Mouse (Mus musculus): ENCODE data around the gene Secisbp2l. TPM values are rescaled to one million over a fixed set of nuclear protein-coding genes. Genes with fewer than 3 reads are reported as not detected.

The Secisbp2l gene
- polyA plus RNA-seq, 1 experiment, result 17.2 TPM

DNA sequence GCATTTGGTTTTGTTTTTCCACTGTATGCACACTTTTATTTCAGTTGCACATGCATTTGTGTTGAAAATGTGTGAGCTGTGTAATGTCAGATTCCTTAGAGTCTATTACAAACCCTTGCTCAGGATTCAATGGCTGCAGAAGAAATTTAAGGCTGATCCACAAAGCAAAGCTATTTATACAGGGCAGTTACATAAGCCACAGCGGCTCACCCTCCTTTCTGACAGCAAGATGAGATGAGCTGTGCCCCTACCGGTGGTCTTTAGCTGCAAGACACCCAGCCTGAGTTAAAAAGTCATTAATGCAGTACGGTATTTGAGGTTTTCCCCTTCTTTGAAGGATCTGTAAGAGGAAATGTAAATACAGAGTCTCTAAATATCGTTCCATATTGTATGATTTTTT is 1.2 kb upstream of the Secisbp2l start:
- DNase-seq (ENCODE audit: low read depth), result no peak

DNA sequence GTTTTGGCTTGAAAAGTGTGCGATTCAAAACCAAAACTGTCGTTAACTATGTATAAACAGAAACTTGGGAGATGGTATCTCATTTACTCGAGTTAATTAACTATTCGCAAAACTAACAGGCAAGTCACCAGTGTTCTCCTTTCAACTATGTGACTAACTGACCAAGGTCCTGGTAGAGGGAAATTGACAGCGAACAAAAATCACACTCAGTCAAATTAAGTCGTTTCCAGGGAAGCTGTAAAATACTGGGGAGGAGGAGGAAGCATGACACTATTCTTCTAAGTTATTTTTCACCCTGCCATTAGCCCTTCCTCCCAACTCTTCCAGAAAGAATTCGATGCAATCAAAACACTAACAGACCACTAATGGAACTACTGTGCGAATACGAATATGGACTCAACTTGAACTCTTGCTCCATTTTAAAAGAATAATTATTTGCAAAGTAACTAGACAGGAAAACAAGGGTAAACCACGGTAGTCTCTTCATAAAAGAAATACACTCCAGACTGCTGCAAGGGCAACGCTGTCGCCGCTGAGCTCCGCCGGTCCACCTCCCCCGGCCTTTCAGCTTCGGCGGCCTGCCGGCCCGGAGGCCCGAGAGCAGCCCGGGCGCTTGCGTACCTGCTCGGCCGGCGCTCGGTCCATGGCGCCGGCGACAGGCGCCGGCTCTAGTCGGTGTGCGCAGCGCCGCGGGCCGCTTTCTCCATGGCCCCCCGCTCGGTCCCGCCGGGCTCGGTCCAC is 522 bp downstream of the Secisbp2l start:
- no peak for DNase-seq (ENCODE audit: low read depth)

DNA sequence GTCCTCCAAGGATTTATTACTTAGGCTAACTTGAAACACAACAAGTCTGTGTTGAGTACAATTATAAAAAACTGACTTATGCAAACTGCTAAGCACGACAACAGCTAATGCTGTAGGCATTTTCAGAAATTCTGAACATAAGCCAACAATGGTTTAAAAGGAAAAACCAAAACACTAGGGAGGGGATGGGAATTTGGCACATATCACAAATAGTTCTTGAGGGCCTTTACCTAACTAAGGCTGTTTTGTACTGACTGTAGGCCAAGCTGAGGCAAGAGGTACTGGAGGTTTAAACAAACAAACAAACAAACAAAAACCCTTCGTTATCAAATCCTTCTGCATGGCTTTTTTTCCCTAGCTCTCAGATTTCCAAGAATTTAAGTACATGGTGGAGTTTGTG is 1.7 kb downstream of the Secisbp2l start:
- no peak for DNase-seq (ENCODE audit: low read depth)

DNA sequence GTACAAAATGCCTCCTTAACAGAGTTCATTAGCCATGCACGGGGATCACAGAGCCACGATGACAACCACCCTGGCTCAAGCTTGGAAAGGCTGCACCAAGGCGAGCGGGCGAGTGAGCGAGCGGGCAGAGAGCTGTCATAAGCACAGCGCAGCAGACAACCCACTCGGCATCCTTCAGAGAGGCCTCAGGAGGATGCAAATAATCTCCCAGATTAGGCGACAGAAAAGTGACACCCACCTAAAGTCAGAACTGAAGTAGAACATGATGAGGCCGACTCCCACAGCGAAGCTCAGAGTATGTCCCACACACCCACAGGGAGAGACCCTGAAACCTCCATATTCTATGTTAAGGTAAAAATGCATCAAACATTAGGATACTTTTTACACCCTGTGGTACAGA is 4.3 kb downstream of the Secisbp2l start:
- DNase-seq (ENCODE audit: low read depth), result no peak

DNA sequence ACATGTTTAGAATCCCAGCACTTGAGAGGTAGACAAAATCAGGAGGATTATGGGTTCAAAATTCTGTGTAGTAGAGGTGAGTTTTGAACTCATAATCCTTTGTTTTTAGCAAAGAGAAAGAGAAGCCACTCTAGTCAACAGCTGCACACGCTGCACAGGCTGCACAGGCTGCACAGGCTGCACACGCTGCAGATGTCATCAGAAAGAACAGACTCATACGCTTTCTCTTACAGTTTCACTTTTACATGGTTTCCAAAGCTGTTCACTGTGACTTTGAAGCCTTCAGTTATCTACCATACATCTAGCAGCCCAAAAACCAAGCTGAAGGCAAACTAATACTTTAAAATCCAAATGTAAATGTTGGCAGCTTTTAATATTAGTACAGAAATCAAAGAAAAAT is 5.7 kb downstream of the Secisbp2l start:
- no peak for DNase-seq (ENCODE audit: low read depth)

DNA sequence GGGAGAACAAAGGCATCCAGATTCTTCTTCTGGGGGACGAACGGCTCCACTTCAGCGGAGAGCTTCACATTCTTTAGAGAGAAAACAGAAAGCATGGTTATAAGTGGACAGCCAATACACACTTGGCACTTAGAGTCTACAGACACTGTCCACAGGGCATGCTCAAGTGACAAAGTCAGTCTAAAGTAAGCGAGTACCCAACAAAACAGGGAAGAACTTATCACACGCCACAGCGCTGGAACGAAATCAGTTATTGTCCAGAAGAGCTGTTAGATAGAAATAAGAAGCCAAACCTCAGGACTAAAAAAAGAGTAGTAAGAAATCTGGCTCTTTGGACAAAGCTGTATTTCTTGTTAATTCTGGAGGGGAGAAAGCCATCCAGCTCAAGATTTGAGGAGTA is 7.0 kb downstream of the Secisbp2l start:
- DNase-seq (ENCODE audit: low read depth), result no peak

DNA sequence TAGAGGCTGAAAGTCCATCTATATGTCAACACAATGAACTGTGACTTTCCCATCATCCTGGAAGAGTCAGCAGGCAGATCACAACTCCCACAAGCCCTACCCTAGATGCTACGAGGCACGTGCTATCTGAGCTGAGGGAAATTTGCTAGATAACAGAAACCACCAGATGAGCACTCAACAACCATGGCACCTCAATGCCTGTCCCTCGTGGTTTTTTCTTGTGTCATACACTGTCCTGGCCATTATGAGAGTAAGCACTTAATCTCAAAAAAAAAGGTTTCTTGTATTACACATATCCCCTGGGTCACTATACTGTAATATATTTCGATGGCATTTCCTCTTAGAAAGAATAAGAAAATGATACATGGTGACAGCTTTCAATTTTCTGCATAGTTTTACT is 7.8 kb downstream of the Secisbp2l start:
- no peak for DNase-seq (ENCODE audit: low read depth)

DNA sequence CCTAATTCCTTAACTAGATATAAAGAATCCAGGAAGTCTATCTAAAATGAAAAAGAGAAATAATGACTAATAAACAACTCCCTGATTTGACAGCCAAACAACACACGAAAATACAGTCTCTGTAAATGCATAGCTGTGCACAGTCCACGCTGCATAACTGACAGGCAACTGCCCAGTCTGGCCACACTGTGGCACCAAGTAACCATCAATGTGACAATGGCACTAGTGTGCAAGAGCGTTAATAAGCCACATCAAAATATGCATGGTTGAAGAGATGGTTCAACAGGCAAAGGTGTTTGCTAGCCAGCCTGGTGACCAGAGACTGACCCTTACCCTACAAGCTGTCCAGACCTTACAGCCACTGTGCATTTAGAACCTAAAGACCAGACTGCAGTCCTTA is 17.6 kb downstream of the Secisbp2l start:
- DNase-seq (ENCODE audit: low read depth), result no peak

DNA sequence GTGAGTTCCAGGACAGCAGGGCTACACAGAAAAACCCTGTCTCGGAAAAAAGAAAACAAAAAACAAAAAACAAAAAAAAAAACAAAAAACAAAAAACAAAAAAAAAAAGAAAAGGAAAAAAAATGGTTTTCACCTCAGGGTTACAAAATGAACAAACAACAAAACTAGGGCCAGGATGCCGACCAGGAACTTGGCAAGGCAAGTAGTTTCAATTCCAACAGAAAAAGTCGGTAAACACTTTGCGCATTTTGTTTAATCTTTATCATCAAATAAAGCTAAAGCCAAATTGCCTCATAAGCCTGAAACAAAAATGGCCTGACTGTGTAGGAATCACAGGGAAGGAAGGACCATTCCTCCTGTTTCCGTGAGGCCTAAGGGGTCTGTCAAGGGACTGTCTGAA is 18.1 kb downstream of the Secisbp2l start:
- no peak for DNase-seq (ENCODE audit: low read depth)

DNA sequence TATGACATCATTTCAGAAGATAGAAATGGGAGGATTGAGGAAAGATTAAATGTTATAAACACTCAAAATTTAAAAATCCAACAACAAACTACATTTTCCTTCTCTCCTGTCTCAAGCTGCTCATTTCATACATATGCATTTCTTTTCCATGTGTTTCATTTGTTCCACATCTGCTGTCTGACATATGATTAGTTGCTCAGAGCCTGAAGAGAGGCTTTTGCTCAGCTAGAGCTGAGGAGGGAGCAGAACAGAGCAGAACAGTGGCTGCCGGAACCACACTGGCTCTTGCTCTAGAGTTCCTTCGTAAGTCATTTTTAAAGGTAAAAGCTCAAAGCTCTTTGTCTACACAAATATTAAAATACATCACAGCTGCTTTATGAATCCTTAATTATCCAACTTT is 33.3 kb downstream of the Secisbp2l start:
- DNase-seq (ENCODE audit: low read depth), result no peak

DNA sequence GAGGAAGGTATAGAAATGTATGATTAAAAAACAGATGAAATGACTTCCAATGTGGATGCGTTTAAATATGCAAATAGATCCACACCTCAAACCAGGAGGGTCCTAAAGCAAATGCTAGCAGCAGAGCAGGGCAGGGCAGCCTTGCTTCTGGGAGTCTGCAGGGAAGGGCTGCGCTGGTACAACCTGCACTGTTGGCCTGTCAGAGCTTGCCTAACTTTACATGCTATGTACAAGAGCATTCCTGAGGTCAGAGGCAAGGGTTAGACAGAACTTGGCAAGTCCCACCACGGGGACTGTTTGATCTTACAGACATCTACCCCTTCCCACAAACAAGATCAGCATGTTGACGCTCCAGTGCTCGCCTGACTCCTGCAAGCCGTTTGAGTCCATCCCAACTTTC is 43.3 kb downstream of the Secisbp2l start:
- DNase-seq (ENCODE audit: low read depth), result no peak

DNA sequence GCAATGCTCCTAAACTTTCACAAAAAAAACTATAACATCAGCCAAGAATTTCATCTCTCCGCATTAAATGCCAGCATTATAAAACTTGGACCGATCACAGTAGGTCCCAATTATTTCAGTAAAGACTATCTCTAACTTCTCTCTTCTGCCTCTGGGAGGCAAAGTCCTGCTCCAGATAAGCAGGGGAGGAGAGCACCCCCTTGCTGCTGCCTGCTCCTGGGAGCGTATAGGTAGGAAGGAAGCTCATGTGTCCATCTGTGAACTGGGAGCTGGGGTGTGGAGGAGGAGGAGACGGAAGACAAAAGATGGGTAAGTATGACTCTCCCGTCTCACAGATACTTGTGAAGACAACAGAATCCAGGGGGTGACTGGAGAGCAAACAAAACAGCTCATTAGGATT is 44.0 kb downstream of the Secisbp2l start:
- no peak for DNase-seq (ENCODE audit: low read depth)

DNA sequence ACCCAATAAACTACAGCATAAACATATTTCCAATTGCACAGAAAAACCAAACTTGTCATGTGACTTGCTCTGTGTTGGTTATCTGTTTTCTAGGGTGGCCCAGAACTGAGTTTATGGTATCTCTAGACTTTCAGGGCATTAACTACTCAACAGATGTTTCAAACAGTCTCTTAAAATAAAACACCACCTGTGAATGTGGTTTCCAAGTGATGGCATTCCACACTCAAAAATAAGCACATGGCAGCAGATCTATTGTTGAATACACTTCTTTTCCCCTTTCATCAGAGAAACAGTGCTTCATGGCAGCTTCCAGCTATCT is 46.7 kb downstream of the Secisbp2l start:
- no peak for DNase-seq (ENCODE audit: low read depth)

DNA sequence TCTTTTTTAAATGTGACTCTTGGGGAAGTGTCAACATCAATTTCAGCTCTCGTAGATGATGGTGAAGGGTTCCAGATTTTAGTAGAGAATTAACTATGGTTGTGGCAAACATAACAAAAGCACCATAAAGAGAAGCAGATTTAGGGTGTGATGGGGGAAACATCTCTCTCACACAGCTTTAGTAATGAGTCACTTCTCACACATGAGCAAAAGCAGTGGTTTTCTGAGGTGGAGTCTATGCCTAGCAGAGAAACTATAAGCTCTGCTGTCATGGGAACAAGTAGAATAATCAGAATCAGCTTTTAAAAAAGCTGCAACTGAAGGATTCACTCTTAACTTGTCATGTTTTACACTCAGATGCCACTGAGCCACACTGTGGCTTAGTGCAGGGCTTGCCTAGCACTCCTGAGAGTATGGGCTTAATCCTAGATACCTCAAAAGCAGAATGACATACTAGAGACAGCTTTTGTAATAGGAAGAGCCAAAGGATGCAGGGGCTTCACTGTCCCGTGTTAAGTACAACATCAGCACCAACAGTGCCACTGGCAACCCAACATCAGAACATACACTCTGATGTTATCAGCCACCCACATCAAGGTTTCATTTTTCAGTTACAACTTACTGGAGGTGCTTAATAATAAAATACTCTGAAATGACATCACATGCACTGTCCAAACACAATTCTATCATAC is 47.2 kb downstream of the Secisbp2l start:
- DNase-seq (ENCODE audit: low read depth), result no peak

DNA sequence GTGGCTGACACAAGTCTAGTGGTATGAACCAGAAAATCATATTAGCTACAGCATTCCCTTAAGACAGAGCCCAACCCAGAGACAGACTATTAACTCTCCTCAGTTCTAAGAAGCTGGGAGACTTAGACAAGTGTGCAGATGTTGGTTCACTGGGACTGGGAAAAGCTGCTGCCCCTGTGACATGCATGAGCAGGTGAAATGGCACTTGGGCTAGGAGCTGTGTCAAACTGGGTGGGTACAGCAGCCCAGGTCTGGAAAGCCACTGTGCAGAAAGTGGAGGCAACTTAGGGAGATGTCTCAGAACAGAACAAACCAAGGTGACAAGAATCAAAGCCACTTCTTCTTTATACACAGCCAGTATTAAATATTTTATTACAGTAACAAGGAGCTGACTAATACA is 47.9 kb downstream of the Secisbp2l start:
- DNase-seq (ENCODE audit: low read depth), result no peak

DNA sequence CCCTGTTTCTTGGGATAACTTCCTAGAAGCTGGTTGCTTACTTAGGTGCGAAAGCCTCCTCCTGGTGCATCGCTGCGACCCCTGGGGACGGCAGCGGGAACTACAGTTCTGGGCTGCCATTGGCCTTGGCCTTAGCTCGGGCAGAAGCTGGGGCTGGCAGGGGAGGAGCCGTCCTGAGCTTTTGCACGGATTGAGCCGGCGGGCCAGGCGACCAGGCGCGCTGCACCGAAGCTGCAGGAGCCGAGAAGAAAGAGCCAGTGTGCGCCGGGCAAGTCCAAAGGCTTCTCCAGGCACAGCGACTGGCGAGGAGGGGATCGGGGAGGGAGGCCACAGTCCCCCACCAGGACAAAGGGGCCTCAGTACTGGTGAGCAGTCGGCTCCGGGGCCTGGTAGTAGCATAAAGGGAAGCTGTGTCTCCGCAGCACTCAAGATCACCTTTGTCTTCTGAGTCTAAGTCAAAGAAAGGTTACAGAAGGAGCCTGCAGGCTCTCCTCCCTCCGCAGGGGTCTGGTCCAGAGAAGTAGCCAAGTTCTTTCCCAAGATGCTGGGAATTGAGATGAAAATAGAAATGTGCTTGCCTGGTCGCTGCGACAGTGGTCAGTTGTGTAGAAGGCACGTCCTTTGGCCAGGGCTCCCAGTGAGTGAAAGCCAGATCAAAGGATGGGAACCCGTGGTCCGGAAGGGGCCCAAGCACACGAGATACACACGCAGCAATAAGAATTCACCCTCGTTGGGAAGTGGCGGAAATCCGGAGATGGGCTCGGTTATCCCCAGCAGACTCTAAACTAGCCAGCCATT is 50.7 kb downstream of the Secisbp2l start:
- no peak for DNase-seq (ENCODE audit: low read depth)

DNA sequence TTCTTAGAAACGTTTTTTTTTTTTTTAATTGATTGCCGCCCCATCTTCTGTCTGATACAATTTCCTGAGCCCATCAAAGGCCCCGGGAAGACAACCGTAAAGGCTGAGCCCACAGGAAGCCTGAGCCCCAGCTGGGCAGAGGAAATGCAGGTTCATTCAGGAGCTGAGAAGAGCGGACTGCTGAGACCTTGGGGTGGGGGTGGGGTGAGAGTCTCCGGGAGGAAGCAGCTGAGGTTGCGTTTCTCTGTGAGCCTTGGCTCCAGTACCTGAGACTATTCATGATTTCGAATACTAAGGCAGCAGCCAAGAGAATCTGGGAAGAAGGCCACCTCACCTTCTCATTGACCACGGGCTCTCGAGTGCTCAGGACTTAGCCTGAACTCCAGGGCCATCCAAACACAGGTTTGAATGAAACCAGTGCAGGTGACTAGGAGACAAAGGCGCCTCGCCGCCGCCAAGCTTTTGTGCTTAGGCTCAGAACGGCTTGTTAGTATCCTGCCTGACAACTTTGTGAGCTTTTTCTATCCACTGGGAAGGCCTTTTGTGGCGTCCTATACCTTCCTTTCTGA is 58.0 kb downstream of the Secisbp2l start:
- DNase-seq (ENCODE audit: low read depth), result no peak

DNA sequence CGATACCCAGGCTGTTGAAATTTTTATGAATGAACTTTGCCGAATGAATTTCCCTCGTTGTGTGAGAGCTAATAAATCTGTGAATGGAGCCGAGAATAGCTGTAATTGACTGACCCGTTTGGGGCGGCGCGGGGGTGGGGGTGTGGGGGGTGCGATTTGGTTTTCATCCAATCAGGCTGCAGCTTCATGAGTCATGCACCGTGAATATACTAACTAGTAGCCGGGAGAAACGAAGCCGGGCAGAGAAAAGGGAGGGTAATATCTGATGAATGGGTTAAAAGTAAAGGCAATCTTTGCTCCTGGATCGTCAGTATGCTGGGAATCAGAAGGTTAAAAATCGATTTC is 58.6 kb downstream of the Secisbp2l start, which contains the start of gene Shc4:
Gene Shc4, minus strand, starts transcription at position 63 of the 345 bp plus-strand sequence.
- DNase-seq (ENCODE audit: low read depth), result no peak

DNA sequence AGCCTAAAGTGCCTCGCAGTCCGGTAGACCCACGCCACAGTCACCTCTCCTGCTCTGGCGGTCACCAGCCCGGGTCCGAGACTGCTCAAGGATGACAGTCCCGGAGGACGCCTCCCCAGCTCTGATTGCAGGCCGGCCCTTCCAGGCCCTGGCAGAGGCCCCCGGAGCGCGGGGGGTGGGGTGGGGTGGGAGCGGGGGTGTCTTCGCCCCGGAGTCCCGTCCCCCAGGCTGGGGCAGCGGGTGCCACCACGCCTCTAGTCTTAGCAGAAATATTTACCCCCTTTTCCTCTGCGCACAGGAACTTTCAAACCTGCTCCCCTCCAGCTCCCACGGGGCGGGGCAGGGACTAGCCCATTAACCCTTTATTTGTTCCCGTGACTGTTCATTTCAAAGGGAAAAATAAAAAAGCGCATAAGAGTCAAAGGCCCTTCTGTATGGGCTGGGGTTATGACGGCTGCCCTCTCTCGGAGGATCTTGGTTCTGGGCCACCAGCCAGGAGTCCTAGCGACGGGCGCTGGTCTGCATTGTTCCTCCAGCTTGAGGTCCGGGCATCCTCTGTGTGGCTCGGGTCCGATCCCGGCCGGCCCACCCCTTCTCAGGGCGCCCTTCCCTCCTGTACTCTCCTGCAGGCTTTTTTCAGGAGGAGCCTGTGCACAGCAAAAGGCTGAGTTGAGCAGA is 59.1 kb downstream of the Secisbp2l start:
- no peak for DNase-seq (ENCODE audit: low read depth)

DNA sequence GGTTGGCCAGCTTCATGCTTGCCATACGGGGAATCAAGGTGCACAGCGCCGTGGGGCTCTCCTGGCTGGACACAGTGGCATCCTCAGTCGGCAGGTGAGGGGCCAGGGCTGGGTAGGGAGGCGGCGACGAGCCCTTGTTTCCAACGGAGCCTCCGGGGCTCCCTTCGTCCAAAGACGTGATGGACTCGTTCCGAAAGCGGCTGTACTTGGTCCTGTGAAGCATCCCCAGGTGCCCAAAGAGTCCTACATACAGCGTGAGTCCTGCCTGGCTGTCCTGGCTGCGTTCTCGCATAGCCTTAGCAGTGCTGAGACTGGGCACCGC is 59.6 kb downstream of the Secisbp2l start:
- no peak for DNase-seq (ENCODE audit: low read depth)

DNA sequence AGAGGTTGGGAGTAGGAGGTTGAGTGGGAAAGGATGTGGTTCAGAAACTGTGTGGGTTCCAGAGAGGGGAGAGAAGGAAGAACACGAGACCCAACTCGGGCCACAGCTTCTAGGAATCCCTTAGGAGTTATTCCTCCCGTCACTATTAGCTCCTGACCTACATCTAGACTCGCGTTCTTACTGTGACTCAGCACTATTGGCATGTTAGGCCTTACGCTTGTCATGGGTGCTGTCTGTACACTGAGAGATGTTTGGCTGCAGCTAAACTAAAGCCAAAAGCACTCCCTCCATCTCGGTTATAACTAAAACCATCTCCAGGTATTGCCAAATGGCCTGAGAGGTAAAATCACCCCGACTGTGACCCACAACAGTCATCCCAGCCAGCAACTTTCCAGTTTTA is 66.1 kb downstream of the Secisbp2l start:
- DNase-seq (ENCODE audit: low read depth), result no peak

DNA sequence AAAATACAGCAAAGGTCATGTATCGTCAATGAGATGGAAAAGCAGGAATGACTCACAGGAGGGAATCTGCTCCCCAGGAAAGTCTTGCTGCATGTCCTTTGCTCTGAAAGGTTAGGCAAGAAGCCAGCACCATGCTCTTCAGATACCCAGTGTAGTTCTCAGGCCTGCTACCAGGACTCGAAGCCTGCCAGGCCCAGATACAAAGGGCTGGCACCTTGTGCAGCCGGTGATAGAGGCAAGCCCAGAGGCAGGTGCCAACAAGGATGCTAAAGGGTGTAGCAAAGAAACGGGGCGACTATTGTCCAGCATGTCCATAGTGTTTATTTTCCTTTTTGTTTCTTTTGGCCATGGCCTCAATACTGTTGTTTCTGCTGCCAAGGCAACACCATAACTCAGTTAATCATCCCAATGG is 76.2 kb downstream of the Secisbp2l start:
- DNase-seq (ENCODE audit: low read depth), result no peak

All from gonadal fat pad, adult 2 months (tissue).